Mouse (Mus musculus) thymus, adult 2 months (tissue): Measurements from ENCODE around the gene Maml2.

Source experiments
- CTCF ChIP-seq: fragments of 200-500 bp; IDR thresholded peaks from 2 replicates; pipeline ENCODE4 v1.5.1; 2012; ENCODE audit warnings: mild to moderate bottlenecking, control low read depth, low read length, moderate library complexity, borderline replicate concordance; ENCODE audit not compliant: control insufficient read depth, poor library complexity, insufficient read depth; ENCODE audit errors: extremely low read depth
- POLR2A ChIP-seq: fragments of 200-500 bp; IDR thresholded peaks from 2 replicates; pipeline ENCODE4 v1.6.1; 2012; ENCODE audit warnings: mild to moderate bottlenecking, low read length, control low read depth, moderate library complexity; ENCODE audit not compliant: control insufficient read depth, poor library complexity, insufficient read depth; ENCODE audit errors: extremely low read depth

DNA sequence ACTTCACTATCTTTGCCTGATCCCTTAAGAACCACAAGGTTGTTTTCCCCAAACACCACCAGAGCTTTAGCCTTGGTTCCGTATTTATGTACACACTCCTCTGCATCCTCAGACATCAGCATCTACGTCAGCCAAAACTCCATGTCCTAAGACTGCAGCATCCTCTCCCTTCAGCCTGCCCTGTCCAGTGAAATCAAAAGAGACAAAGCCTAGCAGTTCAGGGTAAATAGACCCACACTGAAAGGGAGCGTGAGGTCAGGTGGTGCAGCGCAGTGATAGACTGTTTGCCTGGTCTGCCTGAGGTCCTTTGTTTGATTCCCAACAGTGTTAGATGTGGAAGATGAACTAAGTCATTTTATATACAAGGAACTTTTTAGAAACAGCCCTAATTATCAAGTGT lies 400.1 kb downstream of the Maml2 start:
- TF ChIP-seq CTCF (no peak), POLR2A (no peak)
